Mouse (Mus musculus) c-Kit-positive CD71-positive TER-119-negative erythroid progenitor cells, embryonic 14.5 days (primary cell): ENCODE results near the gene Mbd3l1.

Source experiments
- DNase-seq: peaks from one replicate; pipeline ENCODE4 v3.0.0-alpha.2; 2013; ENCODE audit warnings: low read depth

The Mbd3l1 gene

GRCm38 (mm10) chr9:18478168-18478567 is at the start of gene Mbd3l1, which contains the start of gene Zfp558:
TSS of gene Mbd3l1 (plus strand) at chr9:18478359.
TSS of gene Zfp558 (minus strand) at chr9:18478268.
- no peak for DNase-seq

GRCm38 (mm10) chr9:18430354-18430753 is 47.8 kb upstream of the Mbd3l1 start, which contains the start of gene Mbd3l2:
TSS of gene Mbd3l2 (plus strand) at chr9:18430654.
- DNase-seq = no peak

- DNase-seq = no peak
Measured at GRCm38 (mm10) chr9:18431687-18432086, 46.5 kb upstream of the Mbd3l1 start.

- DNase-seq = no peak
Measured at GRCm38 (mm10) chr9:18456520-18456919, 21.6 kb upstream of the Mbd3l1 start.

GRCm38 (mm10) chr9:18467350-18467749 is 10.8 kb upstream of the Mbd3l1 start:
- no peak for DNase-seq

- DNase-seq = no peak
Measured at GRCm38 (mm10) chr9:18468005-18468404, 10.2 kb upstream of the Mbd3l1 start.

- peak; percentile 43 for DNase-seq
Measured at GRCm38 (mm10) chr9:18473324-18474128, 4.6 kb upstream of the Mbd3l1 start.

- DNase-seq = no peak
Measured at GRCm38 (mm10) chr9:18508098-18508497, 29.9 kb downstream of the Mbd3l1 start.
